Mouse (Mus musculus) myocyte (in vitro differentiated cells): ENCODE results near the gene Rnf169.

ENCODE experiments used
- CEBPB ChIP-seq: IDR thresholded peaks from 2 replicates; pipeline ENCODE4 v1.6.1; 2011; ENCODE audit warnings: mild to moderate bottlenecking, moderate library complexity; ENCODE audit not compliant: poor library complexity, insufficient read depth, severe bottlenecking
- E2F4 ChIP-seq: IDR thresholded peaks from one replicate; pipeline ENCODE4 v1.6.1; 2011; ENCODE audit warnings: mild to moderate bottlenecking, control low read depth, moderate library complexity; ENCODE audit not compliant: insufficient read depth
- MAX ChIP-seq: IDR thresholded peaks from one replicate; pipeline ENCODE4 v1.6.1; 2011; ENCODE audit warnings: low read depth, mild to moderate bottlenecking, control low read depth
- MYOD1 ChIP-seq, 3 experiments: IDR thresholded peaks; one replicate each; pipeline ENCODE4 v1.6.1; 2011; ENCODE audit warnings: control low read depth in 2 of 3, low read depth in 2 of 3, mild to moderate bottlenecking in 2 of 3, moderate library complexity in 1 of 3; ENCODE audit not compliant: insufficient read length in 2 of 3, control insufficient read depth in 1 of 3
- MYOG ChIP-seq, 3 experiments: IDR thresholded peaks; one replicate each; pipeline ENCODE4 v1.6.1; 2011; ENCODE audit warnings: control low read depth in 2 of 3, low read depth in 2 of 3, mild to moderate bottlenecking in 2 of 3; ENCODE audit not compliant: insufficient read length in 2 of 3, control insufficient read depth in 1 of 3, insufficient read depth in 1 of 3
- POLR2A ChIP-seq: IDR thresholded peaks from one replicate; pipeline ENCODE4 v1.6.1; 2011; ENCODE audit warnings: low read depth, mild to moderate bottlenecking, control low read depth, moderate library complexity; ENCODE audit not compliant: insufficient read length
- POLR2AphosphoS2 ChIP-seq: IDR thresholded peaks from one replicate; pipeline ENCODE4 v1.6.1; 2011; ENCODE audit warnings: low read depth, control low read depth; ENCODE audit not compliant: insufficient read length
- REST ChIP-seq: IDR thresholded peaks from one replicate; pipeline ENCODE4 v1.6.1; 2011; ENCODE audit warnings: mild to moderate bottlenecking, control low read depth, moderate library complexity; ENCODE audit not compliant: insufficient read depth, insufficient read length
- TCF12 ChIP-seq: IDR thresholded peaks from one replicate; pipeline ENCODE4 v1.6.1; 2011; ENCODE audit warnings: mild to moderate bottlenecking, control low read depth; ENCODE audit not compliant: poor library complexity, insufficient read depth, severe bottlenecking
- TCF3 ChIP-seq: IDR thresholded peaks from one replicate; pipeline ENCODE4 v1.6.1; 2011; ENCODE audit warnings: low read depth, control low read depth; ENCODE audit not compliant: insufficient read length
- USF1 ChIP-seq: IDR thresholded peaks from one replicate; pipeline ENCODE4 v1.6.1; 2011; ENCODE audit warnings: low read depth, mild to moderate bottlenecking, control low read depth, moderate library complexity

GRCm38 (mm10) chr7:99947329-99947728 is 32.9 kb downstream of the Rnf169 start:
- TF ChIP-seq MYOG (IDR thresholded peaks at IDR 0.05; ENCODE audit: control insufficient read depth in 1 of 3, insufficient read depth in 1 of 3, insufficient read length in 2 of 3, low read depth in 2 of 3) (no peak), POLR2A (no peak), POLR2AphosphoS2 (no peak), E2F4 (no peak), CEBPB (no peak), MYOD1 (IDR thresholded peaks at IDR 0.05; ENCODE audit: control insufficient read depth in 1 of 3, insufficient read length in 2 of 3, low read depth in 2 of 3) (no peak), MAX (no peak), TCF3 (no peak), REST (no peak), USF1 (no peak), TCF12 (no peak)
